Mouse (Mus musculus) ES-E14 (cell line): ENCODE data around the gene Smarca4.

ENCODE experiments used
- CHD2 ChIP-seq: IDR thresholded peaks from 2 replicates; pipeline ENCODE4 v1.6.1; 2014; ENCODE audit warnings: mild to moderate bottlenecking, low read depth, low read length, inconsistent platforms
- HCFC1 ChIP-seq: IDR thresholded peaks from 2 replicates; pipeline ENCODE4 v1.6.1; 2012; ENCODE audit warnings: low read length, inconsistent platforms, borderline replicate concordance; ENCODE audit not compliant: insufficient read depth
- MAFK ChIP-seq: IDR thresholded peaks from 2 replicates; pipeline ENCODE4 v1.6.1; 2014; ENCODE audit warnings: mild to moderate bottlenecking, low read depth, low read length, inconsistent platforms; ENCODE audit not compliant: insufficient read depth
- ZC3H11A ChIP-seq: IDR thresholded peaks from 2 replicates; pipeline ENCODE4 v1.6.1; 2012; ENCODE audit warnings: low read depth, mild to moderate bottlenecking, inconsistent platforms, low read length, borderline replicate concordance
- ZNF384 ChIP-seq: IDR thresholded peaks from 2 replicates; pipeline ENCODE4 v1.6.1; 2012; ENCODE audit warnings: low read depth, low read length, inconsistent platforms

GRCm38 (mm10) chr9:21598198-21598597 lies 17.8 kb upstream of the Smarca4 start:
- no peak for TF ChIP-seq MAFK
- no peak for TF ChIP-seq ZC3H11A
- peak; percentile 64; the same call in 1 of the 2 replicates for TF ChIP-seq ZNF384
- TF ChIP-seq HCFC1, result no peak
- TF ChIP-seq CHD2, result no peak
